Mouse (Mus musculus): ENCODE results near the gene Cbll1. TPM values are rescaled to one million over a fixed set of nuclear protein-coding genes. Genes with fewer than 3 reads are reported as not detected.
A peak's percentile ranks its signal among the peaks of the same experiment; 100 is the strongest.

Cbll1 gene
- polyA plus RNA-seq (2015; fragmentation: Nextera tagmentation; extraction: Ambion mirVana): 8.4 and 9.4 TPM in 2 replicates

- Histone ChIP-seq H3K36me3 (ENCODE audit: control insufficient read depth, insufficient read depth) (peaks cover under 1% of the 10 kb centered on the region), H3K27me3 (ENCODE audit: control insufficient read depth, insufficient read depth, low read length) (no peaks in the 10 kb centered on the region), H3K4me3 (ENCODE audit: low read length) (peak within 1 kb of the TSS; percentile 69), H3K9me3 (replicated peaks; ENCODE audit: control insufficient read depth, low read length) (0 out of 2 replicates have a peak, but pooled peaks cover 2% of the 10 kb centered on the region), H3K9ac (ENCODE audit: low read length) (peak within 1 kb of the TSS; percentile 94), H3K4me1 (ENCODE audit: control insufficient read depth, insufficient read depth, low read length) (peaks cover 9% of the 10 kb centered on the region), H3K4me2 (ENCODE audit: low read depth, low read length) (peak within 1 kb of the TSS; percentile 91), H3K27ac (ENCODE audit: low read length) (peak within 1 kb of the TSS; percentile 93)
- under 1% methylated on average over 68 of the region's 68 CpGs for WGBS
- peak; percentile 98 for ATAC-seq (replicated peaks; ENCODE audit: extremely low read depth, insufficient read depth, low FRiP score)
Measured at GRCm38 (mm10) chr12:31499314-31500131, at the start of gene Cbll1. Cbll1 (minus strand) TSS chr12:31499616.

GRCm38 (mm10) chr12:31546061-31546460, 46.6 kb upstream of the Cbll1 start:
- 39% methylated on average over 1 of the region's 1 CpGs for WGBS
- Histone ChIP-seq H3K4me2 (ENCODE audit: low read depth, low read length) (no peak overlapping the region), H3K36me3 (ENCODE audit: control insufficient read depth, insufficient read depth) (no peaks in the 10 kb centered on the region), H3K4me3 (ENCODE audit: low read length) (no peak overlapping the region), H3K9me3 (replicated peaks; ENCODE audit: control insufficient read depth, low read length) (no peaks in the 10 kb centered on the region), H3K27me3 (ENCODE audit: control insufficient read depth, insufficient read depth, low read length) (no peaks in the 10 kb centered on the region), H3K27ac (ENCODE audit: low read length) (no peak overlapping the region), H3K4me1 (ENCODE audit: control insufficient read depth, insufficient read depth, low read length) (no peaks in the 10 kb centered on the region), H3K9ac (ENCODE audit: low read length) (no peak overlapping the region)
- no peak for ATAC-seq (replicated peaks; ENCODE audit: extremely low read depth, insufficient read depth, low FRiP score)

DNA sequence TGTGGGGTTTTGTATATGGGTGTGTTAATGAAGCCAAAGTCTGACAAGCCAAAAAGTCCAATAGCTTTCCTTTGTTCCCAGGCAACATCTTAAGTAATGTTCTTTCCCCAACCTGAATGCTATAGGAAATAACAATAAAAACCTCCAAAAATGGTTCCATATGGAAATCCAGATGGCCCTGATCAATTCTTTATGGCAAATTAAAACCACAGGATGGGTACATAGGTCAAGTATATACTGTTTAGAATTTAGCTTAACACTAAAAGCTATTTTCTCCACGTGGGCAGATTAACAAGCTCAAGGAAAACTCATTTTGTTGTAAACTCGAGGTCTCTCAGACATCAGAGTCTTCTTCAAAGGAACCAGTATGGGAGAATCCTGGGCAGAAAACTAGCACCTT, 45.8 kb upstream of the Cbll1 start:
- 59% methylated on average over 2 of the region's 2 CpGs for WGBS
- ATAC-seq (replicated peaks; ENCODE audit: extremely low read depth, insufficient read depth, low FRiP score): no peak
- H3K4me3 ChIP-seq (ENCODE audit: low read length): no peak overlapping the region

GRCm38 (mm10) chr12:31541541-31541940, 42.1 kb upstream of the Cbll1 start:
- Histone ChIP-seq H3K9me3 (replicated peaks; ENCODE audit: control insufficient read depth, low read length) (no peaks in the 10 kb centered on the region), H3K4me1 (ENCODE audit: control insufficient read depth, insufficient read depth, low read length) (peaks cover 7% of the 10 kb centered on the region; the same call in 1 of the 2 replicates), H3K27me3 (ENCODE audit: control insufficient read depth, insufficient read depth, low read length) (no peaks in the 10 kb centered on the region), H3K36me3 (ENCODE audit: control insufficient read depth, insufficient read depth) (no peaks in the 10 kb centered on the region), H3K9ac (ENCODE audit: low read length) (no peak overlapping the region), H3K27ac (ENCODE audit: low read length) (no peak overlapping the region), H3K4me3 (ENCODE audit: low read length) (no peak overlapping the region), H3K4me2 (ENCODE audit: low read depth, low read length) (no peak overlapping the region)
- ATAC-seq (replicated peaks; ENCODE audit: extremely low read depth, insufficient read depth, low FRiP score): no peak
- 53% methylated on average over 5 of the region's 5 CpGs for WGBS

More for the DNA sequence above, 45.8 kb upstream of the Cbll1 start:
- Histone ChIP-seq H3K27ac (ENCODE audit: low read length) (no peak overlapping the region), H3K9ac (ENCODE audit: low read length) (no peak overlapping the region), H3K4me2 (ENCODE audit: low read depth, low read length) (no peak overlapping the region), H3K4me1 (ENCODE audit: control insufficient read depth, insufficient read depth, low read length) (no peaks in the 10 kb centered on the region), H3K27me3 (ENCODE audit: control insufficient read depth, insufficient read depth, low read length) (no peaks in the 10 kb centered on the region), H3K36me3 (ENCODE audit: control insufficient read depth, insufficient read depth) (no peaks in the 10 kb centered on the region), H3K9me3 (replicated peaks; ENCODE audit: control insufficient read depth, low read length) (no peaks in the 10 kb centered on the region)

DNA sequence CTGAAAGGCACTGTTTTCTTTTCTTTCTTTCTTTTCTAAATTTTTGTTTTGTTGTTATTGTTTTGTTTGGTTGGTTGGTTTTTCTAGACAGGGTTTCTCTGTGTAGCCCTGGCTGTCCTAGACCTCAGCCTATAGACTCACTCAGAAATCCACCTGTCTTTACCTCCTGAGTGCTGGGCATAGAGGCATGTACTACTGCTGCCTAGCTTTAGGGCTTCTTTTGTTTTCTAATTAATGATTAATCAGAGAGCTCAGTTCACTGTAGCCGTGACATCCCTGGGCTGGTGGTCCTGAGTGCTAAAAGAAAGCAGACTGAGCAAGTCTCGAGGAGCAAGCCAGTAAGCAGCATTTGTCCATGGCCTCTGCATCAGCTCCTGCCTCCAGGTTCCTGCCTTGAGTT, 40.4 kb upstream of the Cbll1 start:
- no peak overlapping the region for H3K4me2 ChIP-seq (ENCODE audit: low read depth, low read length)

DNA sequence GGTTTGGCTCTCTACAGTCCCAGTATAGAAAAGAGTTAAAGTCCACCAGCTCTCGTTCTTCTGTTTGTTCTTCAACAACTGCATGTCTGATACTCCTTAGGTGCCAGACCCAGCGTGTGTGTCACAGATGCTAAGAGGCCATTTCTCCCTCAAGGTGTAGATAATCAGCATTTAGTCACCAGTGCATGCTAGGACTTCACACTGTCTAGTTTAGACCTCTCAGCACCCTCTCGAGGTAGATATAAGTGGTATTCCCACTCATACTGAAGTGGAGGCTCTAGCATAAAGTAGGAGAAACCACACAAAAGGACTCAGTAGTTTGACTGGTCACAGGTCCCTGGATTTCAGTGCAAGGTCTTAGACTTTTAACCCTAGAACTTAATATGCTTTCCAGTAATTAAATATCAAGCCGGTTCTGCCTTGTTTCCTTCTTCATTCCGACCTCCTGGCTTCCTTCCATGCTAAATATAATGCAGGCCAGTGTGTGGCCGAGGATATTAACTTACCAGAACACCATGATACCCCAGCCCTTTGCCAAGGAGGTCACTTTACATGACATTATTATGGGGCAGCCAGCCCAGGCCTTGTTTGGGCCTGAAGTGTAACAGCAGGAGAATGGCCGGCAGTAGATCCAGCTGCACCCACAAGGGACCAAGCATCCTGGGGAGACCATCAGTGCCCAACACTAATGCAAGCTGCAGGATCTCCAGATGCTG, 38.3 kb upstream of the Cbll1 start:
- Histone ChIP-seq H3K27me3 (ENCODE audit: control insufficient read depth, insufficient read depth, low read length) (no peaks in the 10 kb centered on the region), H3K4me1 (ENCODE audit: control insufficient read depth, insufficient read depth, low read length) (peaks cover 7% of the 10 kb centered on the region; the same call in 1 of the 2 replicates), H3K36me3 (ENCODE audit: control insufficient read depth, insufficient read depth) (no peaks in the 10 kb centered on the region), H3K9me3 (replicated peaks; ENCODE audit: control insufficient read depth, low read length) (no peaks in the 10 kb centered on the region), H3K4me3 (ENCODE audit: low read length) (no peak overlapping the region), H3K27ac (ENCODE audit: low read length) (peak overlapping the region; percentile 73), H3K9ac (ENCODE audit: low read length) (no peak overlapping the region), H3K4me2 (ENCODE audit: low read depth, low read length) (peak overlapping the region; percentile 22; the same call in 1 of the 2 replicates)
- peak; percentile 80 for ATAC-seq (replicated peaks; ENCODE audit: extremely low read depth, insufficient read depth, low FRiP score)
- WGBS: 26% methylated on average over 7 of the region's 7 CpGs

More for the DNA sequence above, 40.4 kb upstream of the Cbll1 start:
- Histone ChIP-seq H3K4me1 (ENCODE audit: control insufficient read depth, insufficient read depth, low read length) (peaks cover 7% of the 10 kb centered on the region; the same call in 1 of the 2 replicates), H3K4me3 (ENCODE audit: low read length) (no peak overlapping the region), H3K9ac (ENCODE audit: low read length) (no peak overlapping the region), H3K9me3 (replicated peaks; ENCODE audit: control insufficient read depth, low read length) (no peaks in the 10 kb centered on the region), H3K36me3 (ENCODE audit: control insufficient read depth, insufficient read depth) (no peaks in the 10 kb centered on the region), H3K27me3 (ENCODE audit: control insufficient read depth, insufficient read depth, low read length) (no peaks in the 10 kb centered on the region), H3K27ac (ENCODE audit: low read length) (no peak overlapping the region)
- WGBS: 78% methylated on average over 2 of the region's 2 CpGs
- ATAC-seq (replicated peaks; ENCODE audit: extremely low read depth, insufficient read depth, low FRiP score): no peak

- no peak for ATAC-seq (replicated peaks; ENCODE audit: extremely low read depth, insufficient read depth, low FRiP score)
- no peaks in the 10 kb centered on the region for H3K27me3 ChIP-seq (ENCODE audit: control insufficient read depth, insufficient read depth, low read length)
Measured at GRCm38 (mm10) chr12:31534060-31534843, 34.8 kb upstream of the Cbll1 start.

GRCm38 (mm10) chr12:31533218-31533908, 33.9 kb upstream of the Cbll1 start:
- Histone ChIP-seq H3K27ac (ENCODE audit: low read length) (no peak overlapping the region), H3K4me3 (ENCODE audit: low read length) (no peak overlapping the region), H3K9me3 (replicated peaks; ENCODE audit: control insufficient read depth, low read length) (no peaks in the 10 kb centered on the region), H3K4me1 (ENCODE audit: control insufficient read depth, insufficient read depth, low read length) (peaks cover 7% of the 10 kb centered on the region; the same call in 1 of the 2 replicates), H3K36me3 (ENCODE audit: control insufficient read depth, insufficient read depth) (no peaks in the 10 kb centered on the region), H3K27me3 (ENCODE audit: control insufficient read depth, insufficient read depth, low read length) (no peaks in the 10 kb centered on the region), H3K9ac (ENCODE audit: low read length) (no peak overlapping the region), H3K4me2 (ENCODE audit: low read depth, low read length) (no peak overlapping the region)
- ATAC-seq (replicated peaks; ENCODE audit: extremely low read depth, insufficient read depth, low FRiP score): no peak
- 69% methylated on average over 10 of the region's 10 CpGs for WGBS

More at GRCm38 (mm10) chr12:31534060-31534843, 34.8 kb upstream of the Cbll1 start:
- H3K4me2 ChIP-seq (ENCODE audit: low read depth, low read length): no peak overlapping the region
- H3K9ac ChIP-seq (ENCODE audit: low read length): no peak overlapping the region
- H3K36me3 ChIP-seq (ENCODE audit: control insufficient read depth, insufficient read depth): no peaks in the 10 kb centered on the region
- no peaks in the 10 kb centered on the region for H3K9me3 ChIP-seq (replicated peaks; ENCODE audit: control insufficient read depth, low read length)
- 71% methylated on average over 11 of the region's 11 CpGs for WGBS
- H3K4me1 ChIP-seq (ENCODE audit: control insufficient read depth, insufficient read depth, low read length): peaks cover 7% of the 10 kb centered on the region; the same call in 1 of the 2 replicates
- H3K4me3 ChIP-seq (ENCODE audit: low read length): no peak overlapping the region
- H3K27ac ChIP-seq (ENCODE audit: low read length): no peak overlapping the region

Data from heart, embryonic 16.5 days (tissue).